Mouse (Mus musculus) cerebellum, adult 2 months (tissue): ENCODE results near the gene Pde4c.

Experiments
- CTCF ChIP-seq: fragments of 200-500 bp; IDR thresholded peaks from 2 replicates; pipeline ENCODE4 v1.5.1; 2011; ENCODE audit warnings: low read depth, mild to moderate bottlenecking, control low read depth, low read length, moderate library complexity, borderline replicate concordance; ENCODE audit not compliant: insufficient read depth
- POLR2A ChIP-seq: fragments of 200-500 bp; IDR thresholded peaks from 2 replicates; pipeline ENCODE4 v1.6.1; 2011; ENCODE audit warnings: low read length, control low read depth, borderline replicate concordance; ENCODE audit not compliant: insufficient read depth

DNA sequence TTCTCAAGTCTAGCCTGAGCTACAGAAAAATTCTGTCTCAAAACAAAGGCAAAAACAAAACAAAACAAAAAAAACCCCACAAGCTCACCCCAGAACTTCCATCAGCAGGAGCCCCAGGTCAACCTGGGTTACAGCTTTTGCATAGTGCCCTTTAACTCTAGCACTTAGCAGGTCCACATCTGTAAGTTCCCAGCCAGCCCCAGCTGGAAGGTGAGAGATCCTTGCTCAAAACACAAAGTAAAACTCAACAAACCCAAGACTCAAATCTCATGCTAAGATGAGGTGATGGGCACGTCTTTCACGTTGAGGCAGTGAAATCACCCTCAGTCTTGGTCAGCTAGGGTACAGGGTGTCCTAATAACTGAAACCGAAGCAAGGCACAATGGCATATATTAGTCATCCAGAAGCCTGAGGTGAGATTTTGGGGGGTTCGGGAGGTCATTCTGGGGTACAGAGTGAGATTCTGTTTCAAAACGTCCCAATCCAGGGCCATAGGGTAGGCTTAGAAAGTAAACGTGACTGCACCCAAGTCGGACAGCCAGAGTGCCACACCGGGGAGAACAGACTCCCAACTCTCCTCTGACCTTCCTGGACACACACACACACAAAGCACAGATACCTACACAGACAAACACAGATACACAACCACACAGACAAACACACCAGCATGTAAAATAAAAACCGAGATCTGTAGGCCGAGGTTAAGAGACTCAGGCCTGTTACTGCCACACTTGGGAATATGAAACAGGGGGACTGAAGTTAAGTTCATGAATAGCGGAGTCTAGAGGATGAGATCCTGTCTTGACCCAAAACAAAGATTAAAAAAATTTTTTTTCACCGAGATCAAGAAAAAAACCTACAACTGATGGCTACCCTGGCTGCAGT is 25.9 kb upstream of the Pde4c start:
- TF ChIP-seq CTCF (no peak), POLR2A (no peak)
